Mouse (Mus musculus) large intestine, adult 2 months (tissue): ENCODE data around the gene Tmod1. TPM values are rescaled to one million over a fixed set of nuclear protein-coding genes. Genes with fewer than 3 reads are reported as not detected.

ENCODE experiments used
- DNase-seq: peaks from one replicate; pipeline ENCODE4 v3.0.0-alpha.2; 2012; ENCODE audit warnings: low read depth, low spot score
- WGBS: fragments of 180-500 bp; shearing (Covaris S2); methylation state at CpG from one replicate; pipeline ENCODE4 v1.1.7; 2018; 5-methylcytosine and 5-hydroxymethylcytosine counted together
- polyA plus RNA-seq: library from polyadenylated mRNA; depleted of rRNA; stranded (reverse); fragments of >200 nt; gene quantifications from 2 replicates; pipeline ENCODE4 v1.2.3, GENCODE M21; 2012

The Tmod1 gene
- polyA plus RNA-seq, 1 experiment: 2.2 TPM

GRCm38 (mm10) chr4:46048418-46048817 is 9.7 kb downstream of the Tmod1 start:
- 85% methylated on average over 7 of the region's 7 CpGs for WGBS
- no peak for DNase-seq

- 90% methylated on average over 9 of the region's 9 CpGs for WGBS
- no peak for DNase-seq
Observed at GRCm38 (mm10) chr4:46053323-46054107, 14.8 kb downstream of the Tmod1 start.

GRCm38 (mm10) chr4:46056163-46056562 is 17.4 kb downstream of the Tmod1 start:
- no peak for DNase-seq
- WGBS: 86% methylated on average over 5 of the region's 5 CpGs

- DNase-seq: no peak
- 88% methylated on average over 12 of the region's 12 CpGs for WGBS
Observed at GRCm38 (mm10) chr4:46061259-46061962, 22.7 kb downstream of the Tmod1 start.

GRCm38 (mm10) chr4:46063841-46064240 is 25.1 kb downstream of the Tmod1 start:
- 76% methylated on average over 4 of the region's 4 CpGs for WGBS
- DNase-seq: no peak

GRCm38 (mm10) chr4:46064263-46064662 is 25.5 kb downstream of the Tmod1 start:
- DNase-seq: no peak
- 43% methylated on average over 8 of the region's 8 CpGs for WGBS

- 64% methylated on average over 3 of the region's 3 CpGs for WGBS
- DNase-seq: no peak
Observed at GRCm38 (mm10) chr4:46064961-46065360, 26.2 kb downstream of the Tmod1 start.

GRCm38 (mm10) chr4:46065695-46066340 is 27.1 kb downstream of the Tmod1 start:
- WGBS: 47% methylated on average over 8 of the region's 8 CpGs
- no peak for DNase-seq

- DNase-seq: no peak
- 62% methylated on average over 3 of the region's 3 CpGs for WGBS
Observed at GRCm38 (mm10) chr4:46068060-46068459, 29.3 kb downstream of the Tmod1 start.

- no peak for DNase-seq
- 43% methylated on average over 1 of the region's 1 CpGs for WGBS
Observed at GRCm38 (mm10) chr4:46068573-46068972, 29.8 kb downstream of the Tmod1 start.

- WGBS: 78% methylated on average over 6 of the region's 6 CpGs
Observed at GRCm38 (mm10) chr4:46069851-46070482, 31.2 kb downstream of the Tmod1 start.

GRCm38 (mm10) chr4:46072631-46073030 is 33.9 kb downstream of the Tmod1 start:
- WGBS: 81% methylated on average over 6 of the region's 6 CpGs
- DNase-seq: no peak

More at GRCm38 (mm10) chr4:46069851-46070482, 31.2 kb downstream of the Tmod1 start:
- DNase-seq: no peak

- 57% methylated on average over 4 of the region's 4 CpGs for WGBS
- no peak for DNase-seq
Observed at GRCm38 (mm10) chr4:46073736-46074135, 35.0 kb downstream of the Tmod1 start.

- WGBS: 85% methylated on average over 3 of the region's 3 CpGs
- no peak for DNase-seq
Observed at GRCm38 (mm10) chr4:46075664-46076063, 36.9 kb downstream of the Tmod1 start.

- 10% methylated on average over 2 of the region's 2 CpGs for WGBS
- DNase-seq: no peak
Observed at GRCm38 (mm10) chr4:46076892-46077291, 38.2 kb downstream of the Tmod1 start.

- 87% methylated on average over 4 of the region's 4 CpGs for WGBS
- no peak for DNase-seq
Observed at GRCm38 (mm10) chr4:46080261-46080660, 41.5 kb downstream of the Tmod1 start.

- WGBS: 65% methylated on average over 11 of the region's 11 CpGs
- DNase-seq: no peak
Observed at GRCm38 (mm10) chr4:46082555-46082954, 43.8 kb downstream of the Tmod1 start.

GRCm38 (mm10) chr4:46084416-46085172 is 45.9 kb downstream of the Tmod1 start:
- 74% methylated on average over 9 of the region's 9 CpGs for WGBS
- DNase-seq: no peak

GRCm38 (mm10) chr4:46085223-46085811 is 46.6 kb downstream of the Tmod1 start:
- WGBS: 65% methylated on average over 9 of the region's 9 CpGs
- no peak for DNase-seq
